Mouse (Mus musculus) left cerebral cortex, adult 8-10 months (tissue): ENCODE measurements around the gene Hist1h1a. TPM values are rescaled to one million over a fixed set of nuclear protein-coding genes. Genes with fewer than 3 reads are reported as not detected.

Experiments
- microRNA-seq, 2 experiments: library from miRNA; unstranded; fragments of <30 nt; microRNA quantifications; one replicate each; pipeline ENCODE4 v1.2.0; 2022
- total RNA-seq, 4 experiments: library from RNA; stranded (reverse); gene quantifications; 2 replicates each; pipeline ENCODE4 v1.2.4; 2022

Gene Hist1h1a
- total RNA-seq, 4 experiments from 2014 or later: 29.7 to 32.8 (median 30.7) TPM

Small RNA genes lying within 50 kb of the gene (microRNA-seq; reads per million reads assigned to microRNA genes)
- 0 reads per million in 2 experiments for gene Gm44314
- 0 reads per million in 2 experiments for gene Gm44484

Other genes starting within 250 kb of the Hist1h1a start
- 100 to 1,000 TPM; 263 to 358 (median 294) TPM for gene Hist1h4h, start 232.6 kb upstream of the Hist1h1a start, total RNA-seq
- 10 to 100 TPM in 1 of 4 experiments, 1 to 10 TPM in 2, not detected in 1; 1.7 to 10.6 (median 3.0) TPM for gene Hist1h2af, start 229.8 kb upstream of the Hist1h1a start, total RNA-seq
- 1 to 10 TPM; 3.7 to 6.0 (median 4.2) TPM for gene Hist1h3g, start 228.2 kb upstream of the Hist1h1a start, total RNA-seq
- gene Hist1h2bh, start 220.3 kb upstream of the Hist1h1a start, total RNA-seq: 1 to 10 TPM in 2 of 4 experiments, under 1 TPM in 2; 0.84 to 1.6 (median 0.98) TPM
- gene Hist1h3f, start 219.6 kb upstream of the Hist1h1a start, total RNA-seq: 10 to 100 TPM; 15.3 to 21.8 (median 16.6) TPM
- 100 to 1,000 TPM; 153 to 191 (median 171) TPM for gene Hist1h4f, start 212.0 kb upstream of the Hist1h1a start, total RNA-seq
- gene Hist1h1d, start 210.4 kb upstream of the Hist1h1a start, total RNA-seq: 1 to 10 TPM; 3.4 to 4.2 (median 3.5) TPM
- gene Hist1h3e, start 201.3 kb upstream of the Hist1h1a start, total RNA-seq: 10 to 100 TPM; 43.6 to 61.8 (median 54.4) TPM
- 1 to 10 TPM; 3.0 to 5.2 (median 4.7) TPM for gene Hist1h2ae, start 192.4 kb upstream of the Hist1h1a start, total RNA-seq
- 10 to 100 TPM; 60.3 to 72.4 (median 70.0) TPM for gene Hist1h2bg, start 192.3 kb upstream of the Hist1h1a start, total RNA-seq
- 10 to 100 TPM; 23.0 to 26.4 (median 24.2) TPM for gene Hist1h2bf, start 189.5 kb upstream of the Hist1h1a start, total RNA-seq
- gene Hist1h2ad, start 189.3 kb upstream of the Hist1h1a start, total RNA-seq: 1 to 10 TPM; 1.3 to 6.6 (median 3.8) TPM
- gene Hist1h3d, start 187.9 kb upstream of the Hist1h1a start, total RNA-seq: 10 to 100 TPM in 2 of 4 experiments, 1 to 10 TPM in 2; 8.9 to 11.8 (median 10.0) TPM
- 100 to 1,000 TPM; 126 to 155 (median 139) TPM for gene Hist1h4d, start 182.1 kb upstream of the Hist1h1a start, total RNA-seq
- 1 to 10 TPM; 5.5 to 9.6 (median 7.2) TPM for gene Hist1h2be, start 142.5 kb upstream of the Hist1h1a start, total RNA-seq
- gene Hist1h1e, start 141.1 kb upstream of the Hist1h1a start, total RNA-seq: 10 to 100 TPM; 61.9 to 65.4 (median 62.5) TPM
- gene Hist1h2ac, start 79.7 kb upstream of the Hist1h1a start, total RNA-seq: 1 to 10 TPM; 1.4 to 2.3 (median 1.9) TPM
- 10 to 100 TPM; 26.9 to 40.2 (median 30.0) TPM for gene Hist1h2bc, start 79.5 kb upstream of the Hist1h1a start, total RNA-seq
- under 1 TPM in 1 of 4 experiments, not detected in 3; 0.41 TPM for gene Hist1h1t, start 67.9 kb upstream of the Hist1h1a start, total RNA-seq
- gene Hist1h4c, start 65.2 kb upstream of the Hist1h1a start, total RNA-seq: 100 to 1,000 TPM in 2 of 4 experiments, 10 to 100 TPM in 2; 87.8 to 116 (median 99.2) TPM
- 1 to 10 TPM; 3.4 to 7.7 (median 4.6) TPM for gene Hfe, start 52.8 kb upstream of the Hist1h1a start, total RNA-seq
- 10 to 100 TPM; 69.7 to 80.4 (median 72.8) TPM for gene Hist1h1c, start 24.9 kb upstream of the Hist1h1a start, total RNA-seq
- 1 to 10 TPM; 1.1 to 3.3 (median 2.8) TPM for gene Hist1h3c, start 18.1 kb upstream of the Hist1h1a start, total RNA-seq
- gene Hist1h2bb, start 16.9 kb upstream of the Hist1h1a start, total RNA-seq: 10 to 100 TPM; 12.3 to 18.8 (median 16.3) TPM
- 10 to 100 TPM; 18.4 to 30.4 (median 21.0) TPM for gene Hist1h2ab, start 12.5 kb upstream of the Hist1h1a start, total RNA-seq
- gene Hist1h3b, start 11.4 kb upstream of the Hist1h1a start, total RNA-seq: 10 to 100 TPM in 1 of 4 experiments, 1 to 10 TPM in 3; 5.3 to 12.2 (median 8.1) TPM
- gene Hist1h4b, start 6.7 kb upstream of the Hist1h1a start, total RNA-seq: 10 to 100 TPM; 53.3 to 70.8 (median 63.3) TPM
- gene Hist1h4a, start 2.4 kb upstream of the Hist1h1a start, total RNA-seq: 10 to 100 TPM; 43.4 to 63.5 (median 58.0) TPM
- gene Hist1h3a, start 1.3 kb upstream of the Hist1h1a start, total RNA-seq: 10 to 100 TPM; 33.9 to 55.0 (median 40.9) TPM
- gene Trim38, start 6.2 kb downstream of the Hist1h1a start, total RNA-seq: not detected
- not detected for gene Slc17a2, start 43.3 kb downstream of the Hist1h1a start, total RNA-seq
- gene Slc17a3, start 75.8 kb downstream of the Hist1h1a start, total RNA-seq: under 1 TPM in 1 of 4 experiments, not detected in 3; 0.25 TPM
- not detected for gene Slc17a1, start 104.1 kb downstream of the Hist1h1a start, total RNA-seq
- gene Slc17a4, start 151.3 kb downstream of the Hist1h1a start, total RNA-seq: not detected
- not detected for gene Hist1h2ba, start 170.5 kb downstream of the Hist1h1a start, total RNA-seq
- gene Hist1h2aa, start 170.8 kb downstream of the Hist1h1a start, total RNA-seq: not detected
- gene Scgn, start 227.5 kb downstream of the Hist1h1a start, total RNA-seq: 1 to 10 TPM in 1 of 4 experiments, under 1 TPM in 3; 0.51 to 1.7 (median 0.69) TPM